Mouse (Mus musculus) ES-Bruce4 (cell line): ENCODE data around the gene Grk6. TPM values are rescaled to one million over a fixed set of nuclear protein-coding genes. Genes with fewer than 3 reads are reported as not detected.

Source experiments
- H3K27ac ChIP-seq: 2 replicates; pipeline ENCODE4 v1.5.1; 2012; ENCODE audit warnings: low read length, inconsistent platforms; ENCODE audit not compliant: insufficient read depth
- H3K27me3 ChIP-seq: 2 replicates; pipeline ENCODE4 v1.6.1; 2012; ENCODE audit warnings: mild to moderate bottlenecking, low read length, inconsistent platforms; ENCODE audit not compliant: control insufficient read depth, poor library complexity, insufficient read depth, severe bottlenecking
- H3K36me3 ChIP-seq: 2 replicates; pipeline ENCODE4 v1.6.1; 2012; ENCODE audit warnings: inconsistent platforms, mild to moderate bottlenecking, low read length, moderate library complexity; ENCODE audit not compliant: control insufficient read depth, poor library complexity, insufficient read depth, severe bottlenecking
- H3K4me1 ChIP-seq: one replicate; pipeline ENCODE4 v1.8.1; 2011; ENCODE audit warnings: low read length; ENCODE audit not compliant: control insufficient read depth, insufficient read depth
- H3K4me3 ChIP-seq: 2 replicates; pipeline ENCODE4 v1.5.1; 2011; ENCODE audit warnings: low read depth, mild to moderate bottlenecking, low read length
- H3K9ac ChIP-seq: 2 replicates; pipeline ENCODE4 v1.6.1; 2012; ENCODE audit warnings: low read depth, mild to moderate bottlenecking, inconsistent platforms; ENCODE audit not compliant: poor library complexity, severe bottlenecking
- H3K9me3 ChIP-seq: replicated peaks from 2 replicates; pipeline ENCODE4 v1.6.1; 2012; ENCODE audit warnings: mild to moderate bottlenecking, low read length, inconsistent platforms; ENCODE audit not compliant: control insufficient read depth, poor library complexity, insufficient read depth, severe bottlenecking
- CTCF ChIP-seq: IDR thresholded peaks from one replicate; pipeline ENCODE4 v1.8.1; 2011; ENCODE audit warnings: low read depth, low read length
- EP300 ChIP-seq: IDR thresholded peaks from 2 replicates; pipeline ENCODE4 v1.6.1; 2011; ENCODE audit warnings: low read depth, low read length; ENCODE audit not compliant: insufficient read depth
- POLR2A ChIP-seq: IDR thresholded peaks from one replicate; pipeline ENCODE4 v1.8.1; 2011; ENCODE audit warnings: low read length; ENCODE audit not compliant: insufficient read depth
- polyA plus RNA-seq: library from polyadenylated mRNA; stranded (reverse); fragments of >200 nt; gene quantifications from 2 replicates; pipeline ENCODE4 v1.2.4, GENCODE M21; 2011; ENCODE audit warnings: low read depth; ENCODE audit not compliant: missing spikeins, insufficient read depth, insufficient read length

Grk6 gene
- polyA plus RNA-seq: 58.2 and 63.4 TPM in 2 replicates

GRCm38 (mm10) chr13:55444937-55445315, at the start of gene Grk6:
TSS of gene Grk6 (plus strand) at chr13:55445072.
- Histone ChIP-seq H3K27ac (peak within 1 kb of the TSS; percentile 89), H3K9me3 (no peaks in the 10 kb centered on the region), H3K36me3 (no peaks in the 10 kb centered on the region), H3K4me1 (peaks cover 12% of the 10 kb centered on the region), H3K27me3 (no peaks in the 10 kb centered on the region), H3K4me3 (peak within 1 kb of the TSS; percentile 96), H3K9ac (peak within 1 kb of the TSS; percentile 98)
- TF ChIP-seq POLR2A (no peak), EP300 (no peak), CTCF (no peak)

GRCm38 (mm10) chr13:55398088-55398487, 46.8 kb upstream of the Grk6 start, which contains the start of gene Slc34a1:
TSS of gene Slc34a1 (plus strand) at chr13:55398187.
- no peak within 1 kb of the TSS for H3K9ac ChIP-seq
- no peak within 1 kb of the TSS for H3K4me3 ChIP-seq
- H3K27me3 ChIP-seq: no peaks in the 10 kb centered on the region
- no peak for TF ChIP-seq POLR2A
- TF ChIP-seq CTCF: no peak
- TF ChIP-seq EP300: no peak
- H3K36me3 ChIP-seq: no peaks in the 10 kb centered on the region
- H3K4me1 ChIP-seq: no peaks in the 10 kb centered on the region
- H3K9me3 ChIP-seq: no peaks in the 10 kb centered on the region
- no peak within 1 kb of the TSS for H3K27ac ChIP-seq

GRCm38 (mm10) chr13:55399300-55400038, 45.4 kb upstream of the Grk6 start:
- Histone ChIP-seq H3K9ac (no peak overlapping the region), H3K4me1 (no peaks in the 10 kb centered on the region), H3K27ac (no peak overlapping the region), H3K4me3 (no peak overlapping the region), H3K36me3 (no peaks in the 10 kb centered on the region), H3K27me3 (no peaks in the 10 kb centered on the region), H3K9me3 (no peaks in the 10 kb centered on the region)
- TF ChIP-seq POLR2A: no peak
- no peak for TF ChIP-seq CTCF
- TF ChIP-seq EP300: no peak

GRCm38 (mm10) chr13:55400039-55400346, 44.9 kb upstream of the Grk6 start:
- H3K36me3 ChIP-seq: no peaks in the 10 kb centered on the region
- no peaks in the 10 kb centered on the region for H3K27me3 ChIP-seq
- TF ChIP-seq POLR2A (no peak), CTCF (no peak), EP300 (no peak)
- no peak overlapping the region for H3K4me3 ChIP-seq
- H3K9me3 ChIP-seq: no peaks in the 10 kb centered on the region
- H3K9ac ChIP-seq: no peak overlapping the region
- no peaks in the 10 kb centered on the region for H3K4me1 ChIP-seq
- H3K27ac ChIP-seq: no peak overlapping the region

GRCm38 (mm10) chr13:55403266-55403665, 41.6 kb upstream of the Grk6 start:
- Histone ChIP-seq H3K36me3 (no peaks in the 10 kb centered on the region), H3K4me1 (no peaks in the 10 kb centered on the region), H3K9ac (no peak overlapping the region), H3K27me3 (no peaks in the 10 kb centered on the region), H3K4me3 (no peak overlapping the region), H3K9me3 (no peaks in the 10 kb centered on the region), H3K27ac (no peak overlapping the region)
- TF ChIP-seq POLR2A: no peak
- TF ChIP-seq CTCF: no peak
- no peak for TF ChIP-seq EP300
